Mouse (Mus musculus) heart, embryonic 11.5 days (tissue): Measurements from ENCODE around the gene Shc2. TPM values are rescaled to one million over a fixed set of nuclear protein-coding genes. Genes with fewer than 3 reads are reported as not detected.

ENCODE experiments used
- ATAC-seq: fragments of 200-750 bp; cut with Nextera tagmentation; replicated peaks from 2 replicates; pipeline ENCODE4 v1.8.0; 2017; ENCODE audit warnings: moderate library complexity; ENCODE audit not compliant: insufficient number of reproducible peaks, low FRiP score, low TSS enrichment
- H3K27ac ChIP-seq: fragments of 300-500 bp; sonication (generic); 2 replicates; pipeline ENCODE4 v1.5.1; 2014; ENCODE audit warnings: mild to moderate bottlenecking, low read depth, low read length
- H3K27me3 ChIP-seq: fragments of 300-500 bp; sonication (generic); 2 replicates; pipeline ENCODE4 v1.6.1; 2014; ENCODE audit warnings: mild to moderate bottlenecking, low read length, mixed read lengths; ENCODE audit not compliant: control insufficient read depth, insufficient read depth
- H3K36me3 ChIP-seq: fragments of 300-500 bp; sonication (generic); 2 replicates; pipeline ENCODE4 v1.6.1; 2014; ENCODE audit warnings: mild to moderate bottlenecking, low read length, moderate library complexity, mixed read lengths; ENCODE audit not compliant: control insufficient read depth, insufficient read depth
- H3K4me1 ChIP-seq: fragments of 300-500 bp; sonication (generic); 2 replicates; pipeline ENCODE4 v1.6.1; 2014; ENCODE audit warnings: low read length; ENCODE audit not compliant: control insufficient read depth, insufficient read depth
- H3K4me2 ChIP-seq: fragments of 300-500 bp; sonication (generic); 2 replicates; pipeline ENCODE4 v1.6.1; 2014; ENCODE audit warnings: mild to moderate bottlenecking, moderate library complexity
- H3K4me3 ChIP-seq: fragments of 300-500 bp; sonication (generic); 2 replicates; pipeline ENCODE4 v1.5.1; 2014; ENCODE audit warnings: low read depth, low read length
- H3K9ac ChIP-seq: fragments of 300-500 bp; sonication (generic); 2 replicates; pipeline ENCODE4 v1.6.1; 2014; ENCODE audit warnings: mild to moderate bottlenecking, low read depth, low read length, moderate library complexity
- H3K9me3 ChIP-seq: fragments of 300-500 bp; sonication (generic); replicated peaks from 2 replicates; pipeline ENCODE4 v1.6.1; 2016; ENCODE audit warnings: low read length; ENCODE audit not compliant: control insufficient read depth
- WGBS: fragments of 180-500 bp; shearing (Covaris S2); extraction: QIAGEN DNeasy Blood & Tissue Kit; methylation state at CpG from one replicate; pipeline ENCODE4 v1.1.7; 2014; ENCODE audit not compliant: insufficient replicate concordance; 5-methylcytosine and 5-hydroxymethylcytosine counted together
- polyA plus RNA-seq: library from polyadenylated mRNA; unstranded; fragments of >200 nt; fragmentation: Nextera tagmentation; extraction: Ambion mirVana; gene quantifications from 2 replicates; pipeline ENCODE4 v1.2.1, GENCODE M21; 2014

The Shc2 gene
- polyA plus RNA-seq, 1 experiment from 2014 or later: 1.3 TPM

DNA sequence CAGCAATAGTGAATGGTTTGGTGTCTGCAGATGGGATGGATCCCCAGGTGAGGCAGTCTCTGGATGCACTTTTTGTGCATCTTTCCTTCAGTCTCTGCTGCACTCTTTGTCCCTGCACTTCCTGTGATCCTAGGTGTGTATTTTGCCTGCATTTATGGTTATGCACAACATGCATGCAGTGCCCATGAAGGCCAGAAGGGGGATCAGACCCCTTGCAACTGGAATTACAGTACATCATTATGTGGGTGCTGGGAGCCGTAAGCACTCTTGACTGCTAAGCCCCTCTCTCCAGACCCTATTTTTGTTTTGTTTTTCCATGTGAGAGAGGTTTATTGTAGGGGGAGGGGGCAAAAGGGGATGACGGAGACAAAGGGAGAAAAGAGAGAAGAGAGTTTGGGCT lies 22.6 kb upstream of the Shc2 start:
- Histone ChIP-seq H3K9me3 (no peaks in the 10 kb centered on the region), H3K27ac (no peak overlapping the region), H3K9ac (no peak overlapping the region), H3K4me2 (no peak overlapping the region), H3K4me1 (no peaks in the 10 kb centered on the region), H3K4me3 (no peak overlapping the region), H3K36me3 (no peaks in the 10 kb centered on the region), H3K27me3 (peaks cover 9% of the 10 kb centered on the region; the same call in 1 of the 2 replicates)
- ATAC-seq: no peak
- WGBS: 75% methylated on average over 2 of the region's 2 CpGs

DNA sequence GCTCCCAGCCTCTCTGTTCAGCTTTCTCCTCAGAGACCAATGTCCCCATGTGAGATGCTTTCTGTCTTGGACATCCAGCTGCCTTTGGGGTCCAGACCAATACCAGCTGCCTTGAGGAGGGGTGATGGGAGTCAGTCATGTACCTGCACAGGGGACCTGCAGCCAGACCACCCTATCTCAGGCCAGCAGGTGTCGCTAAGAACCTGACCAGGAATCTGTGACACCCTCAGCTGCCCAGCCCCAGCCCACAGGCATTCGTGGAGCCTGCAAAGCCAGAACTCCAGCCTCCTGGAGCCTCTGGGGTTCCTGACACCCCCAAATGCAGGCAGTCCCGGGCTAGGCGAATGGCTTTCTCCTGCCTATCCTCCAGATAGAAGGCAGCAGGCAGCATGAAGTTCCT lies 21.1 kb upstream of the Shc2 start:
- H3K36me3 ChIP-seq: no peaks in the 10 kb centered on the region
- no peaks in the 10 kb centered on the region for H3K4me1 ChIP-seq
- H3K27me3 ChIP-seq: peaks cover 11% of the 10 kb centered on the region
- no peaks in the 10 kb centered on the region for H3K9me3 ChIP-seq
- no peak overlapping the region for H3K4me2 ChIP-seq
- H3K27ac ChIP-seq: no peak overlapping the region
- 13% methylated on average over 4 of the region's 4 CpGs for WGBS
- no peak for ATAC-seq
- no peak overlapping the region for H3K9ac ChIP-seq
- no peak overlapping the region for H3K4me3 ChIP-seq

DNA sequence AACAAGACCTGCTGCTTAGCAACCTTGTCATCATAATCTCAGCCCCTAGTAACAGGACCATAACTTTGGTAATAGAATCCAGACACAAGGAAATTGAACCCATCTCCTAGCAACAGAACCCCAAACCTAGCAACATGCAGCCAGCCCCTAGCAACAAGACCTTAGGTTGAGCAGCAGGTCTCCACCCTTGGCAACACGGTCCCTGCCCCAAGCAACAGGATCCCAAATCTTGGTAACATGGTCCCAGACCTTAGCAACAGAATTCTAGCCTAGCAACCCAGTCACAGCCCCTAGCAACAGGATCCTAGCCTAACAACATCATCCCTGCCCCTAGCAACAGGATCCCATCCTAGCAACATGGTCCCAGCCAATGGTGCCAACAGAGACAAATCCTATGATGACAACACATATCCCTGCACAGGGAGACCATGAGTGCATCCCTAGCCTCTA lies 17.3 kb upstream of the Shc2 start:
- H3K27ac ChIP-seq: no peak overlapping the region
- H3K4me1 ChIP-seq: no peaks in the 10 kb centered on the region
- ATAC-seq: no peak
- H3K9ac ChIP-seq: no peak overlapping the region
- peaks cover 12% of the 10 kb centered on the region for H3K27me3 ChIP-seq
- no peaks in the 10 kb centered on the region for H3K9me3 ChIP-seq
- H3K4me2 ChIP-seq: no peak overlapping the region
- H3K4me3 ChIP-seq: no peak overlapping the region
- H3K36me3 ChIP-seq: no peaks in the 10 kb centered on the region
- 27% methylated on average over 1 of the region's 1 CpGs for WGBS

DNA sequence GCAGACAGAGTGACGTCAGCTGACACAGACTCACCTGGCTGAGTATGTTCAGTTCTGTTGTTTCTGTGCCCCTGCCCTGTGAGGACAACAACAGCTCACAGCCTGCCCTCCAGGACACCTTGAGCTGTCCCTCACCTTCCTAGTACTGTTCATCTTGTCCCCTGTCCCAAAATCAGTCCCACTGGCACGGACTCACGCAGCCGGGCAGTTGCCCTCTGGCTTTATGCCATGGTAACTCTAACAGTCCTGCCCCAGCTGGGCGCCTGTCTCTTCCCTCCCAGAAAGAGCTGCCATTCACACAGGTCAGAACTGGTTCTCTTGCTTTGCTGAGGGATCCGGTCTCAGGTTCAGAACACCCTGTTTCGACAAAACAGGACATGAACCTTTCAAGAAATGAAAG lies 15.1 kb upstream of the Shc2 start:
- Histone ChIP-seq H3K4me2 (no peak overlapping the region), H3K9me3 (no peaks in the 10 kb centered on the region), H3K4me3 (no peak overlapping the region), H3K27me3 (peaks cover 12% of the 10 kb centered on the region), H3K9ac (no peak overlapping the region), H3K4me1 (no peaks in the 10 kb centered on the region), H3K36me3 (no peaks in the 10 kb centered on the region), H3K27ac (no peak overlapping the region)
- no peak for ATAC-seq
- 80% methylated on average over 7 of the region's 7 CpGs for WGBS

DNA sequence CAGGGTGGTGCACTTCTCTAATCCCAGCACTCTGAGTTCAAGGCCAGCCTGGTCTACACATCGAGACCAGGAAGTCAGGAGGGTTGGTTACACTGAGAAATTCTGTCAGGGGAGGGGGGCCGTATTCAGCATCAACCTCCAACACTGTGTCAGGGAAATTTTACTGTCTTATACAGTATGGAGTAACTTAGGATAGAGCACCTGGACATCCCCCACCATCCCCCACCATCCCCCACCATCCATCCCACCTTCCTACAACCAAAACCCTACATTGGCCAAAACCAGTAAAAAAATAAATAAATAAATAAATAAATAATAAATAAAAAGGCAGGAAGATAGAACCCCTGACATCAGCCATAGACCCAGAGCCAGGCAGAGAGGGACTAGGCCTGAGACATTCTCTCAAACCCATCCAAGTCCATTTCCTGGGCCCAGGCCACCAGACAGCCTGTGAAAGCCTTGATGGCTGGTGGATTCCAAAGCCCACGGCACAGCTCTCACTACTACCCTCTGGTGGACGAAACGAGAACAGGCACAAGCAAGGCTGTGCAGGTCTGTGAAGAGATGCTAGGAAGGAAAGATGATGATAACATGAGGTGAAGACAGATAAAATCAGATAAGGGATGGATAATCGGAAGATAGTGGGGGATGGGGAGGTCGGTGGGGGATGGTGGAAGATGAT lies 11.5 kb upstream of the Shc2 start:
- Histone ChIP-seq H3K27ac (no peak overlapping the region), H3K4me3 (no peak overlapping the region), H3K9me3 (no peaks in the 10 kb centered on the region), H3K27me3 (peaks cover 5% of the 10 kb centered on the region), H3K36me3 (no peaks in the 10 kb centered on the region), H3K4me1 (no peaks in the 10 kb centered on the region), H3K9ac (no peak overlapping the region), H3K4me2 (no peak overlapping the region)
- WGBS: 25% methylated on average over 7 of the region's 7 CpGs
- ATAC-seq: no peak

DNA sequence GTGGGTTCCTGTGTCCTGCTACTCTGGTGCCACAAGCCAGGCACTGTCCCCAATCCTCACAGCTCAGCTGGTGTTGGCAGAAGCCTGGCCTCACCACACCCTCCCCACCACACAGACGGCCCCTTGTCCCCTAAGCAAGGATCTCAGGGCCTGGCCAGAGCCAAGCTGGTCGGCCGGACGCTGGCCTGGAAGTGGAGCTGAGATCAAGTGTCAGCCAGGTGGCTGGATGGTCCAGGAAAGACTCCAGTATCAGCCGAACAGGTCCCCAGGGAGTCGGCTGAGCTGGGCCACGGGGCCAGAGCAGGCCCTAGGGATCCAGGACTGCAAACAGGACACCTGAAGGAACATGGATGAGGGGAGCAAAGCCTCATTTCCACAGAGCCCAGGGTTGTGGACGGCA lies 8.0 kb upstream of the Shc2 start, which contains the start of gene Odf3l2:
Gene Odf3l2 (minus strand): TSS at position 28 of the 400 bp plus-strand sequence.
- no peaks in the 10 kb centered on the region for H3K36me3 ChIP-seq
- ATAC-seq: no peak
- H3K4me1 ChIP-seq: no peaks in the 10 kb centered on the region
- no peak within 1 kb of the TSS for H3K27ac ChIP-seq
- WGBS: 60% methylated on average over 8 of the region's 8 CpGs
- no peak within 1 kb of the TSS for H3K9ac ChIP-seq
- H3K27me3 ChIP-seq: no peaks in the 10 kb centered on the region
- no peak within 1 kb of the TSS for H3K4me3 ChIP-seq
- H3K9me3 ChIP-seq: no peaks in the 10 kb centered on the region
- no peak within 1 kb of the TSS for H3K4me2 ChIP-seq

DNA sequence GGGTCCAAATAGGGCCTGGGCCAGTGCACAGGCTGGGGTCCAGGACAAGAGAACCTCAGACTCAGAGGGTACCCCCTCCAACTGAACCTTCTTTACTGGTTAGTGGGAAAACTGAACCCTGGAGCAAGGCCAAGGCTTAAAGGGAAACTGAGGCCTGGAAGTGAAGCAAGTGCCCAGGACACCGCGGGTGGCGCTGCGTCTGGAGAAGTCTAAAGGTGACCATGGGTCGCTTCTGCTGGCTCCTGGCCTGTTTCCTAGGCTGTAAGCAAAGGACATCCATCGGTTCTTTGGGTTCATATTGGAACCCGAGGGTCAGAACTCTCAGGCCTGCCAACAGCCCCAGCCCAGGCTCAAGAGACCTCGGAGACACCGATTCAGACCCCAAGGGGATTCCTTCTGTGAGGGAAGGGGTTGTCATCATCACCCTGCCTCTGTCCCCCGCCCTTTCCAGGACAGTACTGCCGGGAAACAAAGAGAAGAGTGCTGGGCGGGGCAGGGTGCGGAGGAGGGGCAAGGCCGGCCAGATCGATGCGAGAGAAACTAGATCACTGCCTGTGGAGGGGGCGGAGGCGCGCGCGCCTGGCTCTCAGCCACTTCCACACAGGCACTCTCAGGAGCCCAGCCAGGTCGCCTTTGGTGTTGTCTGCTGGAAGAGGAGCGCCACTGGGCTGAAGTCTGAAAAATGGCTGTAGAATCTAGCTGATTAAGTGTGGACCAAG lies 927 bp upstream of the Shc2 start:
- ATAC-seq: no peak; the same call in 1 of the 2 replicates
- Histone ChIP-seq H3K27me3 (peaks cover 41% of the 10 kb centered on the region), H3K9me3 (no peaks in the 10 kb centered on the region), H3K27ac (no peak overlapping the region), H3K4me2 (peak overlapping the region; percentile 33; the same call in 1 of the 2 replicates), H3K36me3 (no peaks in the 10 kb centered on the region), H3K4me1 (no peaks in the 10 kb centered on the region; the same call in 1 of the 2 replicates), H3K9ac (no peak overlapping the region), H3K4me3 (no peak overlapping the region)
- 6% methylated on average over 22 of the region's 23 CpGs for WGBS

DNA sequence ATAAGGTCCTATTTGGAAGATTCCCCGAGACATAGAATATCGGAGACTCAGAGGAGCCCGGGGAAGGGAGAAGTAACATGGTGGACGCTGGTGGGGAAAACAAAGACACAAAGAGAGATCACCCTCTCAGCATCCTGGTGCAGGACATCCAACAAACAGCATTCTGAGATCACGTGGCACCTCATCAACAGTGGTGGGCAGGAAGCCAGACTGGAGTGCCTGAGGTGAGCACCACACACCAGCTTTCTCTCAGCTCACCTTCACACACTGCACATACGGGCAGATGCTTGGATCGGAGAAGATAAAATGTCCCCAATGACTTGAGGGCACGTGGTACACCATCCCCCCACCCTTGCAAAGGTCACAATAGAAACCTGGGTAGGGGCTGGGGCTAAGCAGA lies 1.4 kb downstream of the Shc2 start:
- Histone ChIP-seq H3K4me2 (no peak overlapping the region; the same call in 1 of the 2 replicates), H3K9me3 (no peaks in the 10 kb centered on the region), H3K4me3 (no peak overlapping the region), H3K9ac (no peak overlapping the region), H3K27ac (no peak overlapping the region), H3K27me3 (peaks cover 41% of the 10 kb centered on the region), H3K36me3 (no peaks in the 10 kb centered on the region), H3K4me1 (no peaks in the 10 kb centered on the region; the same call in 1 of the 2 replicates)
- WGBS: 75% methylated on average over 8 of the region's 8 CpGs
- ATAC-seq: no peak
